Mouse (Mus musculus) stomach, postnatal 0 days (tissue): ENCODE data around the gene Dlgap4. TPM values are rescaled to one million over a fixed set of nuclear protein-coding genes. Genes with fewer than 3 reads are reported as not detected.
A peak's percentile ranks its signal among the peaks of the same experiment; 100 is the strongest.

Experiments
- ATAC-seq: fragments of 200-750 bp; cut with Nextera tagmentation; 2 replicates; pipeline ENCODE4 v1.8.0; 2017; ENCODE audit not compliant: low FRiP score, low TSS enrichment
- DNase-seq: peaks from one replicate; pipeline ENCODE4 v3.0.0-alpha.2; 2016; ENCODE audit warnings: low spot score
- H3K27ac ChIP-seq: fragments of 300-500 bp; sonication (generic); replicated peaks from 2 replicates; pipeline ENCODE4 v1.5.1; 2014; ENCODE audit warnings: mild to moderate bottlenecking, control low read depth
- H3K27me3 ChIP-seq: fragments of 300-500 bp; sonication (generic); 2 replicates; pipeline ENCODE4 v1.6.1; 2014; ENCODE audit warnings: low read length; ENCODE audit not compliant: control insufficient read depth, insufficient read depth
- H3K36me3 ChIP-seq: fragments of 300-500 bp; sonication (generic); 2 replicates; pipeline ENCODE4 v1.6.1; 2014; ENCODE audit warnings: low read length, mixed read lengths; ENCODE audit not compliant: control insufficient read depth, insufficient read depth
- H3K4me1 ChIP-seq: fragments of 300-500 bp; sonication (generic); replicated peaks from 2 replicates; pipeline ENCODE4 v1.6.1; 2014; ENCODE audit warnings: antibody characterized with exemption; ENCODE audit not compliant: control insufficient read depth, insufficient read depth
- H3K4me2 ChIP-seq: fragments of 300-500 bp; sonication (generic); replicated peaks from 2 replicates; pipeline ENCODE4 v1.6.1; 2014; ENCODE audit warnings: low read depth, mild to moderate bottlenecking, control low read depth, moderate library complexity
- H3K4me3 ChIP-seq: fragments of 300-500 bp; sonication (generic); 2 replicates; pipeline ENCODE4 v1.5.1; 2014; ENCODE audit warnings: low read depth, low read length, control low read depth
- H3K9ac ChIP-seq: fragments of 300-500 bp; sonication (generic); 2 replicates; pipeline ENCODE4 v1.6.1; 2014; ENCODE audit warnings: mild to moderate bottlenecking, low read length, control low read depth, mixed read lengths
- H3K9me3 ChIP-seq: fragments of 300-500 bp; sonication (generic); 2 replicates; pipeline ENCODE4 v1.6.1; 2016; ENCODE audit warnings: low read length; ENCODE audit not compliant: control insufficient read depth
- CTCF ChIP-seq: IDR thresholded peaks from 2 replicates; pipeline ENCODE4 v1.5.1; 2016; ENCODE audit warnings: antibody characterized with exemption, low read depth, mild to moderate bottlenecking, moderate library complexity
- EP300 ChIP-seq: optimal IDR thresholded peaks from 2 replicates; pipeline ENCODE3; 2016; ENCODE audit warnings: antibody characterized with exemption
- WGBS: fragments of 180-500 bp; shearing (Covaris S2); extraction: QIAGEN DNeasy Blood & Tissue Kit; methylation state at CpG from one replicate; pipeline ENCODE4 v1.1.7; 2014; 5-methylcytosine and 5-hydroxymethylcytosine counted together
- polyA plus RNA-seq: library from polyadenylated mRNA; unstranded; fragments of >200 nt; fragmentation: Nextera tagmentation; extraction: Ambion mirVana; gene quantifications from 2 replicates; pipeline ENCODE4 v1.2.1, GENCODE M21; 2015

The Dlgap4 gene
- polyA plus RNA-seq, 1 experiment from 2014 or later, result 50.7 TPM

GRCm38 (mm10) chr2:156667290-156667689 lies 53.8 kb downstream of the Dlgap4 start:
- ATAC-seq (no peak), DNase-seq (no peak)
- Histone ChIP-seq H3K27me3 (no peaks in the 10 kb centered on the region), H3K9ac (no peak overlapping the region), H3K4me2 (no peak overlapping the region), H3K4me1 (no peaks in the 10 kb centered on the region), H3K4me3 (no peak overlapping the region), H3K36me3 (no peaks in the 10 kb centered on the region), H3K9me3 (no peaks in the 10 kb centered on the region), H3K27ac (no peak overlapping the region)
- TF ChIP-seq CTCF (no peak), EP300 (no peak)
- WGBS, result 81% methylated on average over 5 of the region's 5 CpGs

- ATAC-seq, result no peak
- no peaks in the 10 kb centered on the region for H3K9me3 ChIP-seq
Measured at GRCm38 (mm10) chr2:156668625-156669024, 55.1 kb downstream of the Dlgap4 start.

GRCm38 (mm10) chr2:156673307-156673706 lies 59.8 kb downstream of the Dlgap4 start:
- 81% methylated on average over 10 of the region's 10 CpGs for WGBS
- Histone ChIP-seq H3K27me3 (no peaks in the 10 kb centered on the region), H3K4me3 (no peak overlapping the region), H3K9ac (no peak overlapping the region), H3K27ac (no peak overlapping the region), H3K4me1 (no peaks in the 10 kb centered on the region), H3K4me2 (no peak overlapping the region), H3K36me3 (no peaks in the 10 kb centered on the region), H3K9me3 (no peaks in the 10 kb centered on the region)
- DNase-seq (no peak), ATAC-seq (no peak)
- no peak for TF ChIP-seq EP300
- no peak for TF ChIP-seq CTCF

More at GRCm38 (mm10) chr2:156668625-156669024, 55.1 kb downstream of the Dlgap4 start:
- Histone ChIP-seq H3K4me3 (no peak overlapping the region), H3K4me1 (no peaks in the 10 kb centered on the region), H3K27me3 (no peaks in the 10 kb centered on the region), H3K36me3 (no peaks in the 10 kb centered on the region), H3K9ac (no peak overlapping the region), H3K4me2 (no peak overlapping the region), H3K27ac (no peak overlapping the region)
- TF ChIP-seq CTCF, result no peak
- no peak for TF ChIP-seq EP300
- DNase-seq, result no peak
- WGBS, result 89% methylated on average over 6 of the region's 6 CpGs

GRCm38 (mm10) chr2:156673881-156674669 lies 60.6 kb downstream of the Dlgap4 start:
- TF ChIP-seq CTCF, result no peak
- no peak for TF ChIP-seq EP300
- H3K4me1 ChIP-seq, result no peaks in the 10 kb centered on the region
- no peaks in the 10 kb centered on the region for H3K9me3 ChIP-seq
- no peaks in the 10 kb centered on the region for H3K27me3 ChIP-seq
- no peak overlapping the region for H3K27ac ChIP-seq
- ATAC-seq, result no peak
- no peak overlapping the region for H3K4me2 ChIP-seq
- DNase-seq, result no peak
- H3K4me3 ChIP-seq, result no peak overlapping the region
- H3K36me3 ChIP-seq, result no peaks in the 10 kb centered on the region
- 63% methylated on average over 8 of the region's 8 CpGs for WGBS
- H3K9ac ChIP-seq, result no peak overlapping the region

- ATAC-seq (no peak), DNase-seq (peak; percentile 48)
- Histone ChIP-seq H3K4me3 (no peak overlapping the region), H3K4me2 (no peak overlapping the region), H3K27ac (no peak overlapping the region), H3K9me3 (no peaks in the 10 kb centered on the region), H3K9ac (no peak overlapping the region), H3K36me3 (no peaks in the 10 kb centered on the region), H3K27me3 (no peaks in the 10 kb centered on the region), H3K4me1 (no peaks in the 10 kb centered on the region)
- WGBS, result 5% methylated on average over 6 of the region's 6 CpGs
- TF ChIP-seq CTCF (no peak), EP300 (no peak)
Measured at GRCm38 (mm10) chr2:156676885-156677284, 63.4 kb downstream of the Dlgap4 start.

- Histone ChIP-seq H3K27ac (no peak overlapping the region), H3K9me3 (no peaks in the 10 kb centered on the region), H3K4me1 (no peaks in the 10 kb centered on the region), H3K36me3 (no peaks in the 10 kb centered on the region), H3K4me3 (no peak overlapping the region), H3K9ac (no peak overlapping the region), H3K27me3 (no peaks in the 10 kb centered on the region), H3K4me2 (no peak overlapping the region)
- 73% methylated on average over 4 of the region's 4 CpGs for WGBS
- TF ChIP-seq CTCF (no peak), EP300 (no peak)
- ATAC-seq (no peak), DNase-seq (no peak)
Measured at GRCm38 (mm10) chr2:156678112-156678511, 64.6 kb downstream of the Dlgap4 start.
